Mouse (Mus musculus): ENCODE measurements at regions not wholly inside any gene's neighbourhood (a gene's known extent, or its start where the extent isn't known, plus 50 kb on each side); places are given as distances from the start of the nearest gene placed in this dataset.

DNA sequence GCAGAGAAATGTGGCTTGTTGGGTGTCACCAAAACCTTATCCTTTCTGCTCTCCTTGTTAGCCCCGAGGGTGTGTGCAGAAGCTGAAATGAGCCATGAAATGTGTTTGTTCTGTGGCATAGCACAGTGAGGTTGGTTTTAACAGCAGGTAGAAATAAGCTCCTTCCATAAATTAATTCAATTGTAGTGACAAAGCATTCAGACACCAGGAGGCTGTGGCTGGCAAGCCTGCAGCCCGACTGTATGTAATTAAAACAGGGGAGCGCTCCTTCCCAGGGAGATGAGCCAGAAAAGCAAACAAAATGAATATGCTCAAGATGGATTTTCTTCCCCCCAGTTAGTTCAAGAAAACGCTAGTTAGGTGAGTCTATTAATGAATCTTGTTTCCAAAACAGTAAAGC, 341.1 kb upstream of the Trpc7 start:
- TF ChIP-seq POLR2A (IDR thresholded peaks at IDR 0.05; ENCODE audit: control insufficient read depth, low read depth, low read length) (no peak), CTCF (IDR thresholded peaks at IDR 0.05; ENCODE audit: control insufficient read depth, insufficient read depth, insufficient replicate concordance, low read depth, low read length) (no peak)
